Mouse (Mus musculus) monocyte, adult 2 months (primary cell): ENCODE measurements around the gene Lemd1.
"Not testable (repeated sequence)": the region's sequence is repeated elsewhere in the genome, so short reads cannot be mapped to it uniquely, and the experiment has no call there.

Experiments used
- DNase-seq, 2 experiments: peaks; one replicate each; pipeline ENCODE4 v3.0.0; 2022; ENCODE audit warnings: low spot score in 2 of 2, low read depth in 1 of 2

Lemd1 gene

GRCm38 (mm10) chr1:132191093-132191785, at the start of gene Lemd1, which contains the start of gene AC124108.1:
TSS of gene Lemd1 (plus strand) at chr1:132191431.
TSS of gene AC124108.1 (plus strand) at chr1:132191457.
- no peak for DNase-seq

DNA sequence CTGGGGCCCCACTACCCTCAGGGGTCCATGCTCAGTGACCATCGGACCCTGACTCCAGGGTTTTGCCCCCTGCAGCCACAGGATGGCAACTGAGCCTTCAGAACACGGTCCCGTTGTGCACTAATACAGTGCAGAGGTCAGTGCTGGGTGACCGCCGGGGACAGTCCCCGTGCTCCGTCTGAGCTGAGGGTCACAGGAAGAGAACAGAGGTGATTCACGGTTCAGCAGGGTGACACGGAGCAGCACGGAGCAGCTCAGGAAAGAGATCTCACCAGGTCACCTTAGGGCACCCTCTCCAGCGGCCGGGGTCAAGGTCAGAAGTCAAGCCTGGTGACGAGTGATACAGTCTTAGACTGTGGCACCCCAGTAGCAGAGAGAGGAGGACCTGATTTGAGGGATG, 49.5 kb upstream of the Lemd1 start:
- no peak for DNase-seq

DNA sequence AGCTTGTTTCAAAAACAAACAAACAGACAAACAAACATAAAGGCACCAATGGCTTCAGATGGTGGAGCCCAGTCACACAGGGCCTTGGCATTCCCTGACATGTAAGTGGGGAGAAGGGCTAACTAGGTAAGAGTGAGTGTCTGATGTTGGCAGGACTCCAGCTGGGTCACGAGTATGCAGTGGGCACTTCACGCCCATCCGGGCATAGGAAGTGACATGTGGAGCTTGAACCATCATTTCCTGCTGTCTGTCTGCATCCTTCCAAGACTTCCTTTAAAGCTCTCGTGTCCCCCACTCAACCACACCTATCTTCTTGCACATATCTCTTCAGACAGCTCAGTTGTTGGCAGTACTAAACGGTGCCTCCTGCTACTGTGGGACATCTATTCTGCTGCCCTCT, 48.2 kb upstream of the Lemd1 start:
- DNase-seq = no peak

GRCm38 (mm10) chr1:132143730-132144129, 47.5 kb upstream of the Lemd1 start:
- no peak for DNase-seq

DNA sequence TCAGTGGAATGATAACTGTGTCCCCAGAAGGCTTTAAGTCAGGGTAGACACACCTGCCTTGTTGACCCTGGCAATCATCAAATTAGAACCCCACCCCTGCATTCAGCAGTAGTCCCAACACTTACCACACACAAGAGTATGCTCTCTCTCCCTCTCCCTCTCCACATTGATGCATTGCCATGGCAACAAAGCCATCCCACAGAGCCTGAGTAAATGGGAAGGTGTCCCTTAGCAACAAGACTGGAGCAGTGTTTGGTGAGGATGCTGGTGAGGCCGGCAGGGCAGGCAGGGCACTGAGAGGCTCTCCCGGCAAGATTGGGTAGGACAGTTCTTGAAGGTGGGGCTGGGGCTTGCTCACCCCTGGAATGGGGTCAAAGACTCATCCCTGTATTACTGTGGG, 47.0 kb upstream of the Lemd1 start:
- no peak for DNase-seq

DNA sequence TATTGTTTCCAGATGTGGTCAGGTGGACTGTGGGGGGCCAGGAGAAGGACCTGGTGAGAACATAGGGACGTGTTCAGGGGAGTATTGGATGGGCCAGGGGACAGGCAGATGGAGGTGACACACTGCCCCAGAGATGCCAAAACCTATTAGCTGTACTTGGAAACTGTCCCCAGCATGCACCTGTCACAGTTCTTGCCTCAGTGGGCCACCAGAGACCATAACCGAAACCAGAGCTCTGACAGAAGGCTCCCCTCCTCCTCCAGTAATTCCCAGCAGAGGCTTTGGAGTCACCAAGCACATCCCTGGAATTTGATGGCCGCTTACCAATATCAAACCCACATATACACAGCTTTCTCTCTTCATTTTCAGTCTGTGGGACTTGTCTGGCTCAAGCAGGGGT, 46.4 kb upstream of the Lemd1 start:
- no peak for DNase-seq

DNA sequence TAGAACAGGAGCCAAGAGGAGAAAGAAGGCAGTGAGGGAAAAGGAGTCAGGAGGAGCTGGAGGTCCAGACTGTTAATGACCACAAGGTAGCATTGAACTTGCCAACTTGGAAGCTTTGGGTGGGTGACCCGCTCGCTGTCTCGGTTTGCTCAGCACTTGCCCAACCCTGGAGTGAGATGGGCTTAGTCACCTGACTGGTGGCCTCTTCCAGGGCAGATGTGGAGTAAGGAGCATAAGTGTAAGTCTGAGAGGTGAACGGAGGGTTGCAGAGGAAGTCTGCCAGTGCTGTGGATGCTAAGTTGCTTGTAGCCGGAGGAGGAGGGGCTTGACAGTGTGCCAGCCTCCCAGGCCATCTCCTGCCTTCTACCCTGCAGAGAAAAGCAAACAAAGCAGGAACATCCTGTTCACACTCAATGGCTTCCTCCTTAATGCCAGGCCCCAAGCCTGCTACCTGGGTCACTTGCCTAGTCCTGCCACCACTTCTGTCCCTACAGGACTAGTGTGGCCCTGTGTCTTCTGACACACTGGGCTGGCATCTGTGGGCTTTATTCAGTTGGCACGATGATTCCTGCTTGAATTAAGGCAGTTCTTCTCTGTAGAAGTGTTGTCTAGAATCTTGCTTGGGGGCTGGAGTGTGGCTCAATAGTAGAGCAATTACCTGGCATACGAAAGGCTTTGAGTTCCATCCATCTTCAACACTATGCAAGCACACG, 45.1 kb upstream of the Lemd1 start:
- DNase-seq = no peak

DNA sequence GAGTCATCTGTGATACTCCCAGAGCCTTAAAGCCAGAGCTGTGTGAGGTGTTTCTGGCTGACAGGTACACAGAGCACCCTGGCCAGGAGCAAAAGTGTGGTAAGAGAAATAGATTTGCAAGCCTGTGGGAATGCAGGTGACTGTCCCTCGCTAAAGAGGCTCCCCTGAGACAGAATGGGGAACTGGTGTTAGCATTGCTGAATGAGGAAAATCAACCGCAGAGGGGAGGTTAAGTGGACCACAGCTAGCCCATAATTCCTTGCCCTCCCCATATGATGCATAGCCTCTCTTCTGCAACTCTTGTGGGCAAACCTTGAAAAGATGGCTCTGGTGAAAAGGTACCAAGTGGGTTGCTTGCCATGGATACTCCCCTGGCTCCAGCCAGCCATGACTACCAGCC, 41.8 kb upstream of the Lemd1 start:
- DNase-seq = no peak

DNA sequence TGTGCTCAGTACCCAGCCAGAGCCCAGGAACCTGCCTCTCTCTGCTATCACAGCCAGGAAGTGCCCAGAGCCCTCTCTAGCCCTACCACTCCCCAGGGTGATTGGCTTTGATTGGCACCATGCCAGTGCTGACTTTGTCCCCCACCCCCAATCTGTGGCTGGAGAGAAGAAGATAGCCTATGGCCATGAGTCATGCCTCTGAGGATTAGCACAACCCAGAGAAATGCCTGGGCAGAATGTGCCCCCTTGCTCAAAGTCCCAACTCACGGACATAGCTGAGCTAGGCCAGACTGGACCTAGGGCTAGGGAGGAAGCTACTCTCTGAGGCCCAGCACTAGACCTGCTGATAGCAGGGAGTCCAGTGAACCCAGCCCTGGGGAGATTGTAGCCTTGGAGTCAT, 41.1 kb upstream of the Lemd1 start:
- no peak for DNase-seq

- DNase-seq = no peak
Observed at GRCm38 (mm10) chr1:132150817-132151601, 40.2 kb upstream of the Lemd1 start.

DNA sequence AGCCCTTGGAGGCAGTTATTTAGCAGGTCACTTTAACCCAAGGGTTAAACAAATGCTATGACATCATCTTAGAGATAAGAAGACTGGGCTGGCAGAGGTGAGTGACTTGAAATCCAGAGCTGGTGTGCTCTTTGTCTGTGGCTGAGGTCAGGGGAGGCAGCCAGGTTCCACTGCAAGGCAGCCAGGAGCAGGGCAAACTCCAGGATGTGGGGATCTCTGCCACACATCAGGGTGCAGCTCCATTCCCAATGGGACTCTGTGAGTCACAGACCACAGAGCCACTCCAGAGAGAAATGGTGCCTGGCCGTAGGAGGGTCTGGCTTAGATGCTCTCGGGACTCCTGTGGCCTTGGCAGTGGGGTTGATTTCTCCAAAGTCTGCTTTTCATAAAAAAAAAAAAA, 39.3 kb upstream of the Lemd1 start:
- DNase-seq = no peak

GRCm38 (mm10) chr1:132153086-132153690, 38.0 kb upstream of the Lemd1 start:
- DNase-seq = no peak

DNA sequence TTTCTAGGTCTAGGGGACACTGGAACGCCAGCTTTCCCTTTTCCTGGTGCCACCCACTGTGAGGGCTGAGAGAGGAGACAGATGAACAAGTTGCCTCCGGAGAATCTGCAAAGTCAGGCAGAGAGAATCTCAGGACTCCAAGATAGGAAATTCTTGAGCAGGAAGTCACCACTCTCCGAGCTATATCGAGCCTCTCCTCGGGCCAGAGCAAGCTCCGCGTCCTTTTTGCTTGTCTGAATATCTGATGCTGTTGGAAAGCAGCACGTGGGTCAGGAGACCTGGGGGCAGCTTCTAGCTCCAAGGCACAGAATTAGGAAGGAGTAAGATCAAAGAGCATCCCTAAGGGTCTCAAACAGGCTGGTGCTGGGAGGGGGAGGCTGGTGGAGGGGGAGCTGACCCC, 37.5 kb upstream of the Lemd1 start:
- DNase-seq = no peak

DNA sequence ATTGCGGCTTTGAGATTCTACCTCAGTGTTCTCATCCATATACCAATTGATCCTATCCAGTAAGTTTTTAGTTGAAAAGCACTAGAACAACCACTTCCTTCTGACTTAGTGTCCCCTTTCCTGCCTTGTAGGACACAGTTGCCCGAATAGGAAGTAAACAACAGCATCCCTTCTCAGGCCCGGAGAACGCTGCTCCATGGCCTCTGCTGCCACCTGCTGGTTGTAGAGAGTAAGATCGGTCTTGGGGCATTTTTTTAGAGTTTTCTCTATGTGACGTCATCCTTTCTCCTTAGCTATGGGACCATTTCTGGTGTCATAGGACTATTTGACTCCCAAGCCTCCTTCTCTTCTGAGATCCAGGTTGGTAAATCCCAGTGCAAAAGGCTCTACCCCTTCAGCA, 35.5 kb upstream of the Lemd1 start:
- DNase-seq = peak; percentile 55 to 59

DNA sequence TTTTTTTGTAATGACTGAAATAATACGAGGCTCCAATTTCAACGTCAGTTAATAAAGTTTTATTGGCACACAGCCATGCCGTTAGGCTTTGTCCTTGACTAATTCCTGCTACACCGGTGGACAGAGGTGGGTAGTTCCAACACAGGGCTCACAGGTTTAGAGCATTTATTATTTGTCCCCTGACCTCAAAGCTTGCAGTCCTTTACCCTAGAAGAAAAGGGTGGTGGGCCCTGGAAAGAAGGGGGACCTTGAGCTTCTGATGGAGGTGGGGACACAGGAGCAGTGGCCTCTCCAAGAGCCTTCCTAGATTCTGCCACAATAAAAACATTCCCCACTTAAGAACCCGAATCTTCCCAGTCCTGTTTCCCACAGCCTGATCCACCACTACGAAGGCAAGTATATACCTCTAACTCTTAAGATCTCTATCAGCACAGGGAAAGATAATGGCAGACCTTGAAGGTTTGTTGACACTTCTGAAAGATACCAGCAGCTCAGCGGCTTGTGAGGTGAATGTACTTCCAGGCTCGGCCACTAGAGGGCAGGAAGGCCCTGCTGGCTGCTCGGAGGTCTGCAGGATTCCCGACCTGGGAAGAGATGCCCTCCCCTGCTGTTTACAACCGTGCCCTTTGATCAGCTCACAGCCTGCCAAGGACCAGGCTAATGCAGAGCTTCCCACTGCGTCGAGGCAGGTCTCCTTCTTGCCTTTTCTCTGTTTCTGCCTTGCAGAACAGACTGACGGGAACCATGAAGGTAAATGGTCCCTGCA, 34.0 kb upstream of the Lemd1 start:
- peak in 1 of 2 experiments; percentile 56 for DNase-seq

GRCm38 (mm10) chr1:132157808-132158207, 33.4 kb upstream of the Lemd1 start:
- no peak for DNase-seq

DNA sequence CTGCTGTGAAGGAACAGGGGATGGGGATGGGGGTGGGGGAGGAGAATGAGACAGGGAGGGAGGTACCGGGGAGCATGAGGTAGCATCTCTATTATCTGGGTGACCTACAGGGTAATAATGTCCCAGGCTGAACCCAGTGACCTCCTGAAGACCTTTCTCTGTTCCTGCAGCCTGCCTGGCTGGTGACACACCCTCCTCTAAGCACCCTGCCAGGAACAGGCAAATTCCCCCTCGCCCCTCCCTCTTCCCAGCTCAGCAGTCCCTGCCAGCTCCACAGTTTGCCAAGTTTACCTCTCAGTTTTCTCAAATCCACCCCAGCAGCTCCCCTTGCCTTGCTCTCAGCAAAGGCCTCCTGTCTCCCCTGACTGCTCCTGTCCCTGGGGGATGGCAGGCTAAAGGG, 32.5 kb upstream of the Lemd1 start:
- DNase-seq = no peak

DNA sequence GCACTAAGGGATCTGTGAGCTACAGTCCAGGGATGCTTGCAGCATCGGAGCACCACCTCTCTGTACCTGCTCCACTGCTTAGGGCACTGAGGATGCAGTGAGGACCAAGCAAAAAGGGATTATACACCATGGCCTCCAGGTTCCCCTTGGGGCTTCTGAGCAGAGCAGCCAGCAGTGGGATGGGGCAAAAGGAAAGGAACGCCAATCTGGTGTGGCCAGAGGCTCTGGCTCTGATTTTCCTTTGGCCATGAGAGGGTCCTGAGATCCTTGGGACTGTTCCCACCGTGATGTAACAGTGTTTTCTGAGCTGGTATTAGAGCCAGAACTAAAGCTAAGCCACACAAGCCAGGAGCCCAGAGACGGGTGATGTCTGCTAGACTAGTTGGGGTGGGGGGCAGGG, 31.6 kb upstream of the Lemd1 start:
- DNase-seq = no peak

- DNase-seq = no peak
Observed at GRCm38 (mm10) chr1:132161211-132161880, 29.9 kb upstream of the Lemd1 start.

DNA sequence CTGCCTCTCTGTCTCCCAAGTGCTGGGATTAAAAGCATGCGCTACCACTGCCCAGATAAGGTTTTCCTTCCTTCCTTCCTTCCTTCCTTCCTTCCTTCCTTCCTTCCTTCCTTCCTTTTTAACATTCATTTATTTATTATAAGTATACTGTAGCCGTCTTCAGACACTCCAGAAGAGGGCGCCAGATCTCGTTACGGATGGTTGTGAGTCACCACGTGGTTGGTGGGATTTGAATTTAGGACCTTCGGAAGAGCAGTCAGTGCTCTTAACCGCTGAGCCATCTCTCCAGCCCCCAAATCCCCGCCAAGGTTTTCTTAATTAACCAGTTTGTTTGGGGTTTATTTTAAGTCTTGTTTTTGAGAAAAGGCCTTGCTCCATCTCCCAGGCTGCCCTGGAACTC, 28.6 kb upstream of the Lemd1 start:
- not testable (repeated sequence) for DNase-seq
